Mouse (Mus musculus) liver, embryonic 11.5 days (tissue): Measurements from ENCODE around the gene Fgfr2. TPM values are rescaled to one million over a fixed set of nuclear protein-coding genes. Genes with fewer than 3 reads are reported as not detected.

Experiments
- ATAC-seq: fragments of 200-750 bp; cut with Nextera tagmentation; replicated peaks from 2 replicates; pipeline ENCODE4 v1.8.0; 2017; ENCODE audit warnings: moderate number of reproducible peaks, mild to moderate bottlenecking, moderate TSS enrichment, moderate library complexity; ENCODE audit not compliant: low FRiP score
- DNase-seq: peaks from one replicate; pipeline ENCODE4 v3.0.0-alpha.2; 2017; ENCODE audit warnings: low spot score
- H3K27ac ChIP-seq: fragments of 300-500 bp; sonication (generic); 2 replicates; pipeline ENCODE4 v1.5.1; 2014; ENCODE audit warnings: mild to moderate bottlenecking, low read depth, low read length, control low read depth
- H3K27me3 ChIP-seq: fragments of 300-500 bp; sonication (generic); replicated peaks from 2 replicates; pipeline ENCODE4 v1.6.1; 2014; ENCODE audit warnings: low read length, mixed read lengths; ENCODE audit not compliant: control insufficient read depth, insufficient read depth
- H3K36me3 ChIP-seq: fragments of 300-500 bp; sonication (generic); 2 replicates; pipeline ENCODE4 v1.6.1; 2014; ENCODE audit warnings: mild to moderate bottlenecking, low read length, moderate library complexity, mixed read lengths; ENCODE audit not compliant: control insufficient read depth, insufficient read depth
- H3K4me1 ChIP-seq: fragments of 300-500 bp; sonication (generic); replicated peaks from 2 replicates; pipeline ENCODE4 v1.6.1; 2014; ENCODE audit warnings: low read length, mixed read lengths; ENCODE audit not compliant: control insufficient read depth, insufficient read depth
- H3K4me2 ChIP-seq: fragments of 300-500 bp; sonication (generic); 2 replicates; pipeline ENCODE4 v1.6.1; 2014; ENCODE audit warnings: mild to moderate bottlenecking, control low read depth, moderate library complexity
- H3K4me3 ChIP-seq: fragments of 300-500 bp; sonication (generic); 2 replicates; pipeline ENCODE4 v1.5.1; 2014; ENCODE audit warnings: low read depth, low read length, control low read depth
- H3K9ac ChIP-seq: fragments of 300-500 bp; sonication (generic); 2 replicates; pipeline ENCODE4 v1.6.1; 2014; ENCODE audit warnings: low read depth, low read length, control low read depth
- H3K9me3 ChIP-seq: fragments of 300-500 bp; sonication (generic); 2 replicates; pipeline ENCODE4 v1.6.1; 2016; ENCODE audit warnings: low read length, inconsistent platforms, mixed read lengths; ENCODE audit not compliant: control insufficient read depth
- WGBS: fragments of 180-500 bp; shearing (Covaris S2); extraction: QIAGEN DNeasy Blood & Tissue Kit; methylation state at CpG from one replicate; pipeline ENCODE4 v1.1.7; 2014; 5-methylcytosine and 5-hydroxymethylcytosine counted together
- polyA plus RNA-seq: library from polyadenylated mRNA; unstranded; fragments of >200 nt; fragmentation: Nextera tagmentation; extraction: Ambion mirVana; gene quantifications from 2 replicates; pipeline ENCODE4 v1.2.1, GENCODE M21; 2014

Fgfr2 gene
- polyA plus RNA-seq, 1 experiment from 2014 or later = 32.6 TPM

DNA sequence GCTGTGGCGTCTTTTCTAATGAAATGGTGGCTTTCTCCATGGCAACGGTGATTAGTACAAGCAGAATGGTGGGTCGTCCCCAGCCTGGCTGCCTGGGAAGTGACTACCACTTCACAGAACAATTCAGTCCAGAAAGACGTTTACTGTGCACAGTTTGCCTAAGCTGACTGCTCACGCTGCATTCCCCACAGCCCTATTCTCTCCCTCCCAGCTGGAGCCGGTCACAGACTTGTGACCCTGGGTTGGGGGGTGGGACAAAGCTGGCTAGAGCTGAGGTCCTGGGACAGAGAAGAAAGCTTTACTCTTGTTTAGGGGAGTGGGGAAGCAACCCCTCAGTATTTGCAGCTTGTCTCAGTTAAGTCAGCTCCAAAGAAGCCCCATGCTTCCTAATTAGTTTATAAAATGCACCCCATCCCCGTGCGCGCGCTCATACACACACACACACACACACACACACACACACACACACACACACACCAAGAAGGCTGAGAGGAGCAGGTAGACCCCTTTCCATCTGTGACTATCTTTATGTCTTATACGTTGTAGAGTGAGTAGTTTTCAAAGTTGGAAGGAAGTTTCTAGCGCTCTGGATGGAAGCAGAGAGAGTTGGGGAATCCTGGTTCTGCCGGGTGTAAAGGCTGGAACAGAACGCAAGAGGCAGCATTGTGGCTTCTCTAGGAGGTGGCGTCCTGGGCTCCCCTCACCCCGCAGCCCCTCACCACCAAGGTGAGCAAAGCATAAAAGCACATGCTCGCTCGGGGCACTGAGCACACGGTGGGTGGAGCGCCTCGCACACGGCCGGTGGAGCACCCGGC is 2754.1 kb downstream of the Fgfr2 start:
- DNase-seq = no peak
- no peak overlapping the region for H3K27ac ChIP-seq
- no peaks in the 10 kb centered on the region for H3K9me3 ChIP-seq
- no peak overlapping the region; the same call in 1 of the 2 replicates for H3K4me2 ChIP-seq
- no peaks in the 10 kb centered on the region for H3K36me3 ChIP-seq
- H3K27me3 ChIP-seq = 0 out of 2 replicates have a peak, but pooled peaks cover 2% of the 10 kb centered on the region
- ATAC-seq = no peak
- H3K4me1 ChIP-seq = no peaks in the 10 kb centered on the region
- H3K4me3 ChIP-seq = no peak overlapping the region
- WGBS = 61% methylated on average over 24 of the region's 24 CpGs
- H3K9ac ChIP-seq = no peak overlapping the region

- Histone ChIP-seq H3K9me3 (no peaks in the 10 kb centered on the region), H3K4me3 (no peak overlapping the region), H3K27ac (no peak overlapping the region), H3K9ac (no peak overlapping the region), H3K4me1 (no peaks in the 10 kb centered on the region), H3K27me3 (0 out of 2 replicates have a peak, but pooled peaks cover 2% of the 10 kb centered on the region), H3K4me2 (no peak overlapping the region; the same call in 1 of the 2 replicates), H3K36me3 (no peaks in the 10 kb centered on the region)
- 54% methylated on average over 13 of the region's 13 CpGs for WGBS
- ATAC-seq (no peak), DNase-seq (no peak)
Observed at GRCm38 (mm10) chr7:130368036-130368826, 2754.9 kb downstream of the Fgfr2 start.

GRCm38 (mm10) chr7:130367222-130368035 is 2755.7 kb downstream of the Fgfr2 start:
- Histone ChIP-seq H3K9ac (no peak overlapping the region), H3K9me3 (no peaks in the 10 kb centered on the region), H3K36me3 (no peaks in the 10 kb centered on the region), H3K27ac (no peak overlapping the region), H3K4me3 (no peak overlapping the region), H3K4me1 (no peaks in the 10 kb centered on the region), H3K4me2 (no peak overlapping the region), H3K27me3 (0 out of 2 replicates have a peak, but pooled peaks cover 2% of the 10 kb centered on the region)
- WGBS = 55% methylated on average over 12 of the region's 12 CpGs
- DNase-seq (no peak), ATAC-seq (no peak)

DNA sequence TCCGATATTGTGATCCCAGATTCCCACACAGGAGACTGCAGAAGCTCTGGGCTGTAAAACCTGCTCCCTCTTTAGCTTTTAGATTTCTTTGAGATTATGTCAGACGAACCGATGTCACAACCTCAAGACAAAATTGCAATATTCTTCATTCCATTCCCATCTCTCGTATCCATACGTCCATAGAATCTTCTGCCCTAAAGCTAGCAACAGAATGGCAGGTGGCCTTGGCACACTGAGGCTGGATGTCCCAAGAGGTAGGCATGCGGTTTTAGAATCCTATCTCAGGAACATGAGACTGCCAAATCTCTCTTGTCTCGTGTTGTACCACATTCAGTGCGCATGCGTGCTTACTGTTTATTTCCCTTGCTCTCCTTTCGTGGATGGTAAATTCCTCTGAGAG is 2757.4 kb downstream of the Fgfr2 start:
- Histone ChIP-seq H3K27ac (no peak overlapping the region), H3K9ac (no peak overlapping the region), H3K4me3 (no peak overlapping the region), H3K4me2 (no peak overlapping the region), H3K4me1 (no peaks in the 10 kb centered on the region), H3K9me3 (no peaks in the 10 kb centered on the region), H3K36me3 (no peaks in the 10 kb centered on the region), H3K27me3 (0 out of 2 replicates have a peak, but pooled peaks cover 2% of the 10 kb centered on the region)
- no peak for DNase-seq
- 90% methylated on average over 10 of the region's 10 CpGs for WGBS
- ATAC-seq = no peak

- Histone ChIP-seq H3K4me1 (no peaks in the 10 kb centered on the region), H3K27ac (no peak overlapping the region), H3K4me3 (no peak overlapping the region), H3K4me2 (no peak overlapping the region), H3K36me3 (no peaks in the 10 kb centered on the region), H3K9ac (no peak overlapping the region), H3K9me3 (no peaks in the 10 kb centered on the region), H3K27me3 (no peaks in the 10 kb centered on the region)
- ATAC-seq (no peak), DNase-seq (peak; percentile 12)
- 78% methylated on average over 6 of the region's 6 CpGs for WGBS
Observed at GRCm38 (mm10) chr7:130340412-130341152, 2782.6 kb downstream of the Fgfr2 start.

- DNase-seq = peak; percentile 14
- Histone ChIP-seq H3K36me3 (no peaks in the 10 kb centered on the region), H3K4me2 (no peak overlapping the region), H3K9me3 (no peaks in the 10 kb centered on the region), H3K9ac (no peak overlapping the region), H3K4me3 (no peak overlapping the region), H3K4me1 (no peaks in the 10 kb centered on the region), H3K27ac (no peak overlapping the region), H3K27me3 (no peaks in the 10 kb centered on the region)
- ATAC-seq = no peak
- 88% methylated on average over 7 of the region's 7 CpGs for WGBS
Observed at GRCm38 (mm10) chr7:130337601-130338000, 2785.5 kb downstream of the Fgfr2 start.

GRCm38 (mm10) chr7:130335440-130336051 is 2787.6 kb downstream of the Fgfr2 start:
- Histone ChIP-seq H3K36me3 (no peaks in the 10 kb centered on the region), H3K9me3 (no peaks in the 10 kb centered on the region), H3K27me3 (no peaks in the 10 kb centered on the region), H3K4me2 (no peak overlapping the region), H3K9ac (no peak overlapping the region), H3K4me1 (no peaks in the 10 kb centered on the region), H3K27ac (no peak overlapping the region), H3K4me3 (no peak overlapping the region)
- DNase-seq (no peak), ATAC-seq (no peak)
- 51% methylated on average over 4 of the region's 4 CpGs for WGBS
